Mouse (Mus musculus): Measurements from ENCODE around the gene Dok3.

GRCm38 (mm10) chr13:55535191-55535590 is 6.1 kb upstream of the Dok3 start:
- TF ChIP-seq POLR2A (IDR thresholded peaks at IDR 0.05; ENCODE audit: borderline replicate concordance, control insufficient read depth, low read depth, low read length) (no peak), CTCF (IDR thresholded peaks at IDR 0.05; ENCODE audit: control insufficient read depth, insufficient read depth, low read length) (no peak)

All from bone marrow, adult 2 months (tissue).